Mouse (Mus musculus) embryo, embryonic 10 days (tissue): ENCODE measurements around the gene Snx27.
A peak's percentile ranks its signal among the peaks of the same experiment; 100 is the strongest.

Experiments
- DNase-seq: peaks from one replicate; pipeline ENCODE4 v3.0.0-alpha.2; 2015; ENCODE audit warnings: low spot score

Snx27 gene

DNA sequence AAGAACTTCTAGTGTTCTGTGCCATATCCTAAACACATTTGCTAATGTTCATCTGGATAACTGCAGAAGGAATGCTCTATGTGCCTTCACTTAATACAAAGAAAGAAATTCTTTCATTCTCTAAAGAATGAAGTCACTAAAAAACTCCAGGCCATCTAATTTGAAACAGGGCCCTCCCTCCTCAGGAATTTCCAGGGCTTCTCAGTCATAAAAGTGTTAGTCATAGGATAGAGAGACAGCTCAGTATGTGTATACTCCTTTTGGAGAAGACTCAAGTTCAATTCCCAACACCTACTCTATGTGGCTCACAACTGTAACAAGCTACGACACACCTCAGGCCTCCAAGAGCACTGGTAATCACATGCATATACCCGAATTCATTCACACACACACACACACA, 17.0 kb downstream of the Snx27 start:
- DNase-seq = peak; percentile 14

GRCm38 (mm10) chr3:94565127-94565526, 17.4 kb downstream of the Snx27 start:
- no peak for DNase-seq

DNA sequence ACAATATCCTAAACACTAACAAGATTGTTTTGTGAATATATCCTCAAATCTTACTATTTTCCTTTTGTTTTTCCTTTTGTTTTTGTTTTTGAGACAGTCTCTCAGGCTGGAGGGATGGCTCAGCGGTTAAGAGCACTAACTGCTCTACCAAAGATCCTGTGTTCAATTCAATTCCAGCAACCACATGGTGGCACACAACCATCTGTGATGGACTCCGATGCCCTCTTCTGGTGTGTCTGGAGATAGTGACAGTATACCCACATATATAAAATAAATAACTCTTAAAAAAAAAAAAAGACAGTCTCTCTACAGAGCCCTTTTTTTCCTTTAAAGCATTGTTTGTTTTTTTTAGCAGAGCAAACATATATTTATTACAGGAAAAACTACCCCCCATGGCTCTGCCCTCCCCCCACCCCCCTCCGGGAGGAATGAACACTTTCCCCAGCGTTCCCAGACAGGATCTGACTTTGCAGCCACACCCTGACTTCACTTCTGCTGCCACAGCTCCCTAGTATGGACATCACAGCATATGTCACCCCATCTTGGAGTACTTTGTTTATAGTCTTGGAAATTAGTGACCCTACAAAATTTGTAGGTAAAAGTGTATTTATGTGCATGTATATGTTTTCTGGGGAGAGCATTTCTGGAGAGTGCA, 18.0 kb downstream of the Snx27 start:
- DNase-seq = no peak

- no peak for DNase-seq
These were observed 19.4 kb downstream of the Snx27 start for GRCm38 (mm10) chr3:94563163-94563562.

DNA sequence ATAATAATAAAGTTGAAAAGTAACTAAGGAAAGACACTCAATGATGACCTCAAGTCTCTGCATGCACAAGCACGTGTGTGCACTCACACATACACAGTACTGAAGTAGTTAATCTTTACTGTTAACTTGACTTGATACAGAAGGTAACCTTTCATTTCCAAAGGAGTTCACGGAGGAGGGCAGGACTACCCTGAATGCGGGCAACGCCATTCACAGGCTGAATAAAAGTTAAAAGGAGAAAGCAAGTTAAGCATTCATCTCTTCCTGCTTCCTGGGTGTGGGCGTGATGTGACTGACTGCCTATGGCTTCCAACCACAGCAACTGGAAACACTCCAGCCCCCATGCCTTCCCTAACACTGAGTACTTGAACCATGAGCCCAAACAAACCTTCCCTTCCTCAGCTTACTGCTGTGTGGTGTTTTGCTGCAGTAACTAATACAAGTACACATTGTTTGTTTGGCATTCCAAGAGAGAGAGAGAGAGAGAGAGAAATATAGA, 22.5 kb downstream of the Snx27 start:
- no peak for DNase-seq

GRCm38 (mm10) chr3:94549041-94549440, 33.5 kb downstream of the Snx27 start:
- DNase-seq = no peak

- no peak for DNase-seq
These were observed 45.3 kb downstream of the Snx27 start for GRCm38 (mm10) chr3:94537187-94537586.

DNA sequence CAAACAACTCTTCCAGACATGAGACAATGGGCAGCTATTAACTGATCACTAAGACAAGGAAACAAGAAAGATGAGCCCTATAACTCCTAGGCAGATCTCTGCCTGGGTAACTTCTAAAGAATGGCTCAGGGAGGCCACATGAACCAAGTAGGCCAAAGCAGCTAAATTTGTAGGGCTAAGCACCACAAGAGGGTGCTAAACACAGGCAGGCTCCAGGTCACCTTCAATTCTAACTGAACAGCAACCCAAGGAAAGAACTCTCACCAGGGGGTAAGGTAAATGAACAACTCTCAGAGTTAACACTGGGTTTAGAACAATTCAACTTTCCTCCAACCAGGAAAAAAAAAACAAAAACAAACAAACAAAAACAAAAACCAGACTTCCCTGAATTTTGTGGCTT, 48.5 kb downstream of the Snx27 start:
- DNase-seq = peak; percentile 34

DNA sequence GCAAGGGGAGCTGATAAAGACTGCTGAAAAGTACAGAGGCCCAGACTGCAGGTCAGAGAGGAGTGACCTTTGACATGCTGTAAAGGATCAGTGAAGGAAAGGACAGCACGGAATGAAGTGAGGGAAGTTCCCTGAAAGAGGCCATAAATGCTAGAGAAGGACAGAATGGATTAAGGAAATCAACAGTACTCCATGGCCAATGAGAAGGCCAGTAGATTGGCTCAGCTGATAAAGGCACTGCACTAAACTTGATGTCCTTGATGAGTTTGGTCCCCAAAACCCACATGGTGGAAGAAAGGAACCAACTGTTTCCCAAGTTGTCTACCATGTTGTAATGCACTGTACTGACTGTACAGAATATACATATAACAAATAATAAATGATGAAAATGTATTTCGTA, 55.8 kb downstream of the Snx27 start:
- DNase-seq = no peak

GRCm38 (mm10) chr3:94506664-94507063, 75.9 kb downstream of the Snx27 start:
- no peak for DNase-seq

GRCm38 (mm10) chr3:94502243-94502642, 80.3 kb downstream of the Snx27 start:
- DNase-seq = peak; percentile 46

DNA sequence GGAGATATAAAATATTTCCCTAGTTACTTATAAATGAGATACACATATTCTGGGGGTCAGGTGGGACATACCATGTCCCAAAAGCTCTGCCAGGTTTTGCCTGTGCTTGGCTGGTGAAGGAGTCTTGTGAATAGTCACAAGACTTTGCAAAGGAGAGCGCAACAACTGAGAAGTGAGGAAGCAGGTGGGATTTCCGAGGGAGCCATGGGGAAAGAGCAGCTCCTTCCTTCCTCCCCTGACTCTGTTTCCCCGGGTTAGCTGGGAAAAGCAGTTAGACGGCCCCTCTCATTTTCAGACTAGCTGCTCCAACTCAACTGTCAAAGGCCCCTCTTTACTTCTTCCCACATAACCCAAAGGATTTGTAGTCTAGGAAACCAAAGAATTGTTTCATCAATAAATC, 85.4 kb downstream of the Snx27 start:
- DNase-seq = no peak

DNA sequence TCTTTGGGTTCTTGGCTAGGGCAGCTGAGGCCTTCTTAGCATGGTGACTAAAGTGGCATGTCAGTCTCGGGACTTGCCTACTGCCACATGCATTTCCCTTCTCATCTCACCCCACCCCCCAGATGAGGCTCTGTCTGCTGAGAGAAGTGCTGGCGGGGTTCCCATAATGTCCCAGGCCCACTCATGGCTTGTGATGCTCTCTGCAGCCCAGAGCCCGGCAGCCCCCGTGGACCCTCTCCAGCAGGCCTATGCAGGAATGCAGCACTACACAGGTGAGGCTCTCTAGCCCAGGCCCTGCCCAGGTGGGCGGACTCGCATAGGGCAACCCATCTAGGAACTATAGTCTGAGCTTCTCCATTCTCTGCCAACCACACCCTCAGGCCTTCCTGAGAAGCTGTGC, 94.9 kb downstream of the Snx27 start:
- no peak for DNase-seq

GRCm38 (mm10) chr3:94485922-94486321, 96.6 kb downstream of the Snx27 start:
- no peak for DNase-seq

DNA sequence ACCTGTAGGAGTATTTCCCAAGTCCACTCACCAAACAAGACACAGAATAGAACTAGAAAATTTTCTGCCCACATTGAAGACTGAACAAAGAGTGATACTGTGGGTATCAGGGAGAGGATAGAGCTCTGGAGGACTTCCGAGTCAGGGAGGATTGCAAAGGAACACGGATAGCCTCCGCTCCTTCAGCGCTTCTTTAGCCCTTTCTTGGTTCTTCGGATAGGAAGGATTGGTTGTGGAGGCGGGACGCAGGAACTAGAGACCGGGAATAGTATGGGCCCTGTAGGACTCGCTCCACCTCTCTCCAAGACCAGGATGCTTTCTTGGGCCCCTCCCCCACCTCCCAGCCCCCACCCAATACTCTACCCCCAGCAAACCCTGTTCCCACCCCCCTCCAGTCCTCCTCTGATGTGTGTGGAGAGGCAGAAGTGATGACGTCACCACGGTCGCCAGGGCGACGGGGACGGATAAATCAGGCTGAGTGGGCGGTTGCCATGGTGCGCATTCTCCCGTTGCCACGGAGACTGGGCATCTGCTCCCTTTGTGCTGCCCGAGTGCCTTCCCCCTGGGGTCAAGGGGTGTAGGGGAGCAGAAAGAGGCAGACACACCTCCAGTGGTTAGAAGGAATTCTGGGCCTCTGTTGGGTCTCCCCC, 98.6 kb downstream of the Snx27 start:
- DNase-seq = peak; percentile 96

- DNase-seq = no peak
These were observed 99.6 kb downstream of the Snx27 start for GRCm38 (mm10) chr3:94482764-94483385.

DNA sequence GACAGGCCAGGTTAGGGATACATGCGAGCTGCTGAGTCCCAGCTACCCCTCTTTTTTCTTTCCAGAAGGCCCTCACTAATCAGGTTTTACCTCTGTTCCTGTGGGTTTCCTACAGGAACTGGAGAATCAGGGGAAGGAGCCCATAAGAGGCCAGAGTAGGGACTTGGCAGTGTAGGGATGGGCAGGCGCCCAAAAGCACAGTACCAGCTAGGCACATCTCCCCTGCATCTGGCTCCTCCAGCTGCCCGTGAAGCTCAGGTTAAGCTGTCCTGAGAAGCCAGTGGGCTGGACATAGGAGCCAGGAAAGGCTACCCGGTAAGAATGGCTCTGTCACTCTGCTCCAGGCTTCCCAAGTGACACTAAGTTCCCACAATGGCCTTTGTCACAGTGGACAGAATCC, 101.1 kb downstream of the Snx27 start:
- DNase-seq = no peak

DNA sequence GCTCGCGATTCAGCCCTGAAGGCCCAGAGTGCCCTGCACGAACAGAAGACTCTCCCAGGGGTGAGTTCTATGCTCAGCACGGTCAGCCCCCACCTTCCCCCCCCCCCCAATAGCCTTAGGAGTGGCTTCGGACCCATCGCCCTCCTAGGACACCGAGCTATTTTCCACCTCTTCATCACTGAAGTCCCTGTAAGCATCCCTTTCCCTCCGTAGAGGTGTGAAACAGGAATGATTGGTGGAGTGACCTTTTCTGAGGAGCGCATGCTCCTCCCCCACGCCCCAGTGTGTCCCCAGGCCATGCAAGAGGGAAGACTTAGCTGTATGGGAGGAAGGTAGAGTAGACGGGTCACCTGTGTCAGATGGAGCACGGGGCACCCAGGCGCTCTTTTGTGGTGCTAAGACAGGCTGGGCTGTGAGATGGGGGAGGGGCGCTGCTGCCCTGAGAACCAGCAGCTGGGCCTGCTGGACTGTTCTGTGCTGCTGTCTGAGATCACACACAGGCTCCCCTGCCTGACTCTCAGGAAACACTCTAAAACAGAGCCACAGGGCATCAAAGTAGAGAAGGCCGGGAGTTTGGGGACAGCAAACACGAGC, 102.1 kb downstream of the Snx27 start, which contains the start of gene Riiad1:
TSS of gene Riiad1 (minus strand) at position 51 of the 594 bp plus-strand sequence.
- peak; percentile 29 for DNase-seq

DNA sequence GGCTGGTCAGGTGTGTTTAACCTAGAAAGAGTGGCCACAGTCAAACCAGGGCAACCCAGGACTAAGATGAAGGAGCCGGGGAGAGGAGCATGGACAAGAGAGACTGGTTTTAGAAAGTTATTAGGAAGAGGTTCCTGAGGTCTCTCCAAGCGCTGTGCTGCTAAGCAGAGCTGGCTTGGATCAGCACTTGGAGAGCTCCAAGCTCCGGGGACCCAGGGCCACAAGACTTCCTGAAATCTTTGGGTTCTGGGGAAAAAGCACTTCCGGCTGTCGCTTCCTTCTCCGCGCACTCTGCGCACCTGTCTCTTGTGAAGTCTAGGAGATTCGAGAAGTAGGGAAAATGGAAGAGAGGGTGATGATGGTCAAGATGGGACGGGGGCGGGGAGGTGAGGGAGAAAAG, 103.0 kb downstream of the Snx27 start:
- DNase-seq = peak; percentile 61

GRCm38 (mm10) chr3:94478591-94479169, 103.8 kb downstream of the Snx27 start:
- DNase-seq = no peak

DNA sequence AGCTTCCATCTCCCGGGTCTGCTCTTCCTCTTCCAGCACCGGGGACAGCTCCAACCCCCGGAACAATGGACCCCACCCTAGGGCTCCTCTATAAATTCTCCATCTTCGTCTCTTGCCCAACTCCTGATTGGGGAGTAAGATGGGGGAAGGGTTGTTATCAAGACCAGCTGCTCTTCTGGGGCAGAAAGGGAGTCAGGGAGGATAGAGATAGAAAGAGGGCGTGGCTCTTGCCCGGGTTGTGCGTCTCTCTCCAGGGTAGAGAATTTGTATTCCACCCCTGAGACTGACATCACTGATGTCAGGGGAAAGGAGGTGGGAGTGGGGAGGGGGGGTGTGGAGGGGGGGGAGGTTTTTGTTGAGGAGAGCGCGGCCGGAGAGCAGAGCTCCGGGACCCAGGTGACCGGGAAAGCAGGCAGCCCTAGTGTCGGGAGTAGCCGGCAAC, 104.5 kb downstream of the Snx27 start, which contains the start of gene Celf3:
TSS of gene Celf3 (plus strand) at position 315 of the 442 bp plus-strand sequence.
- DNase-seq = peak; percentile 49

GRCm38 (mm10) chr3:94477444-94477843, 105.1 kb downstream of the Snx27 start:
- DNase-seq = no peak
